Mouse (Mus musculus) intestine, embryonic 16.5 days (tissue): ENCODE data around the gene Fv1. TPM values are rescaled to one million over a fixed set of nuclear protein-coding genes. Genes with fewer than 3 reads are reported as not detected.
"Not testable (repeated sequence)": the region's sequence is repeated elsewhere in the genome, so short reads cannot be mapped to it uniquely, and the experiment has no call there.

ENCODE experiments used
- ATAC-seq: fragments of 200-750 bp; cut with Nextera tagmentation; 2 replicates; pipeline ENCODE4 v1.8.0; 2017; ENCODE audit warnings: moderate TSS enrichment, moderate library complexity
- H3K27ac ChIP-seq: fragments of 300-500 bp; sonication (generic); 2 replicates; pipeline ENCODE4 v1.5.1; 2014; ENCODE audit warnings: mild to moderate bottlenecking, low read length
- H3K27me3 ChIP-seq: fragments of 300-500 bp; sonication (generic); replicated peaks from 2 replicates; pipeline ENCODE4 v1.6.1; 2014; ENCODE audit warnings: low read length, control low read depth, mixed read lengths; ENCODE audit not compliant: control insufficient read depth, insufficient read depth
- H3K36me3 ChIP-seq: fragments of 300-500 bp; sonication (generic); 2 replicates; pipeline ENCODE4 v1.6.1; 2014; ENCODE audit warnings: low read length, control low read depth; ENCODE audit not compliant: control insufficient read depth, insufficient read depth
- H3K4me1 ChIP-seq: fragments of 300-500 bp; sonication (generic); 2 replicates; pipeline ENCODE4 v1.6.1; 2014; ENCODE audit warnings: low read length, control low read depth, mixed read lengths; ENCODE audit not compliant: control insufficient read depth, insufficient read depth
- H3K4me2 ChIP-seq: fragments of 300-500 bp; sonication (generic); 2 replicates; pipeline ENCODE4 v1.6.1; 2014; ENCODE audit warnings: low read depth, low read length, control low read depth
- H3K4me3 ChIP-seq: fragments of 300-500 bp; sonication (generic); 2 replicates; pipeline ENCODE4 v1.5.1; 2014; ENCODE audit warnings: mild to moderate bottlenecking, low read length
- H3K9ac ChIP-seq: fragments of 300-500 bp; sonication (generic); 2 replicates; pipeline ENCODE4 v1.6.1; 2014; ENCODE audit warnings: low read depth, low read length
- H3K9me3 ChIP-seq: fragments of 300-500 bp; sonication (generic); 2 replicates; pipeline ENCODE4 v1.6.1; 2016; ENCODE audit warnings: low read length, control low read depth; ENCODE audit not compliant: control insufficient read depth
- WGBS: fragments of 180-500 bp; shearing (Covaris S2); extraction: QIAGEN DNeasy Blood & Tissue Kit; methylation state at CpG from one replicate; pipeline ENCODE4 v1.1.7; 2014; 5-methylcytosine and 5-hydroxymethylcytosine counted together
- polyA plus RNA-seq: library from polyadenylated mRNA; unstranded; fragments of >200 nt; fragmentation: Nextera tagmentation; extraction: Ambion mirVana; gene quantifications from 2 replicates; pipeline ENCODE4 v1.2.1, GENCODE M21; 2015

Gene Fv1
- polyA plus RNA-seq, 1 experiment from 2014 or later, result 7.4 TPM

GRCm38 (mm10) chr4:147862051-147862450 is 6.7 kb upstream of the Fv1 start:
- Histone ChIP-seq H3K4me3 (no peak overlapping the region), H3K36me3 (peaks cover 25% of the 10 kb centered on the region), H3K4me1 (no peaks in the 10 kb centered on the region), H3K9ac (no peak overlapping the region), H3K4me2 (no peak overlapping the region), H3K27ac (no peak overlapping the region), H3K9me3 (no peaks in the 10 kb centered on the region), H3K27me3 (no peaks in the 10 kb centered on the region)
- ATAC-seq, result no peak
- WGBS, result 86% methylated on average over 3 of the region's 3 CpGs

GRCm38 (mm10) chr4:147865651-147866050 is 3.1 kb upstream of the Fv1 start:
- Histone ChIP-seq H3K27me3 (no peaks in the 10 kb centered on the region), H3K36me3 (peaks cover 28% of the 10 kb centered on the region), H3K9ac (no peak overlapping the region), H3K4me3 (no peak overlapping the region), H3K9me3 (no peaks in the 10 kb centered on the region), H3K4me2 (no peak overlapping the region), H3K4me1 (peaks cover 15% of the 10 kb centered on the region), H3K27ac (no peak overlapping the region)
- ATAC-seq, result no peak
- WGBS, result 95% methylated on average over 6 of the region's 6 CpGs

- 95% methylated on average over 9 of the region's 9 CpGs for WGBS
- H3K36me3 ChIP-seq, result peaks cover 30% of the 10 kb centered on the region
- no peak for ATAC-seq
Measured at GRCm38 (mm10) chr4:147866056-147866455, 2.7 kb upstream of the Fv1 start.

GRCm38 (mm10) chr4:147866793-147867192 is 2.0 kb upstream of the Fv1 start:
- Histone ChIP-seq H3K4me1 (peaks cover 15% of the 10 kb centered on the region), H3K36me3 (peaks cover 27% of the 10 kb centered on the region)
- not testable (repeated sequence) for H3K4me3 ChIP-seq, H3K27ac ChIP-seq, H3K9ac ChIP-seq, H3K27me3 ChIP-seq, H3K9me3 ChIP-seq, ATAC-seq, H3K4me2 ChIP-seq
- WGBS, result 37% methylated on average over 3 of the region's 3 CpGs

More at GRCm38 (mm10) chr4:147866056-147866455, 2.7 kb upstream of the Fv1 start:
- no peaks in the 10 kb centered on the region for H3K27me3 ChIP-seq
- H3K9me3 ChIP-seq, result no peaks in the 10 kb centered on the region
- H3K4me1 ChIP-seq, result peaks cover 15% of the 10 kb centered on the region
- H3K4me3 ChIP-seq, result no peak overlapping the region
- no peak overlapping the region for H3K4me2 ChIP-seq
- no peak overlapping the region for H3K27ac ChIP-seq
- H3K9ac ChIP-seq, result no peak overlapping the region

GRCm38 (mm10) chr4:147867563-147868449 is 973 bp upstream of the Fv1 start:
- no peaks in the 10 kb centered on the region for H3K27me3 ChIP-seq

DNA sequence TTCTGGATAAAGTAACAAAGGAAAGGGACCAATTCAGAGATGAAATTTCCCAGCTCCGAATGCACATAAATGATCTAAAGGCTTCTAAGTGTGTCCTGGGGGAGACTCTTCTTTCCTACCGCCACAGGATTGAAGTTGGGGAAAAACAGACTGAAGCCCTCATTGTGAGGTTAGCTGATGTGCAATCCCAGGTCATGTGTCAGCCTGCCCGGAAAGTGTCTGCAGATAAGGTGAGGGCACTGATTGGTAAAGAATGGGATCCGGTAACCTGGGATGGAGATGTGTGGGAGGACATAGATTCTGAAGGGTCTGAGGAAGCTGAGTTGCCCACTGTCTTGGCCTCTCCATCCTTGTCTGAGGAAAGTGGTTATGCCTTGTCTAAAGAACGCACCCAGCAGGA is 459 bp downstream of the Fv1 start:
- Histone ChIP-seq H3K27me3 (no peaks in the 10 kb centered on the region), H3K4me1 (peaks cover 15% of the 10 kb centered on the region), H3K27ac (peak overlapping the region; percentile 69), H3K4me2 (peak overlapping the region; percentile 78), H3K4me3 (peak overlapping the region; percentile 90), H3K9ac (peak overlapping the region; percentile 70), H3K9me3 (no peaks in the 10 kb centered on the region), H3K36me3 (peaks cover 32% of the 10 kb centered on the region)
- no peak for ATAC-seq
- 14% methylated on average over 5 of the region's 5 CpGs for WGBS

More at GRCm38 (mm10) chr4:147867563-147868449, 973 bp upstream of the Fv1 start:
- peak overlapping the region; percentile 91 for H3K9ac ChIP-seq
- 3% methylated on average over 22 of the region's 22 CpGs for WGBS
- peaks cover 15% of the 10 kb centered on the region for H3K4me1 ChIP-seq
- ATAC-seq, result peak; percentile 29
- H3K36me3 ChIP-seq, result peaks cover 24% of the 10 kb centered on the region; the same call in 1 of the 2 replicates
- H3K9me3 ChIP-seq, result no peaks in the 10 kb centered on the region
- H3K4me2 ChIP-seq, result peak overlapping the region; percentile 67
- H3K4me3 ChIP-seq, result peak overlapping the region; percentile 90
- peak overlapping the region; percentile 83 for H3K27ac ChIP-seq

DNA sequence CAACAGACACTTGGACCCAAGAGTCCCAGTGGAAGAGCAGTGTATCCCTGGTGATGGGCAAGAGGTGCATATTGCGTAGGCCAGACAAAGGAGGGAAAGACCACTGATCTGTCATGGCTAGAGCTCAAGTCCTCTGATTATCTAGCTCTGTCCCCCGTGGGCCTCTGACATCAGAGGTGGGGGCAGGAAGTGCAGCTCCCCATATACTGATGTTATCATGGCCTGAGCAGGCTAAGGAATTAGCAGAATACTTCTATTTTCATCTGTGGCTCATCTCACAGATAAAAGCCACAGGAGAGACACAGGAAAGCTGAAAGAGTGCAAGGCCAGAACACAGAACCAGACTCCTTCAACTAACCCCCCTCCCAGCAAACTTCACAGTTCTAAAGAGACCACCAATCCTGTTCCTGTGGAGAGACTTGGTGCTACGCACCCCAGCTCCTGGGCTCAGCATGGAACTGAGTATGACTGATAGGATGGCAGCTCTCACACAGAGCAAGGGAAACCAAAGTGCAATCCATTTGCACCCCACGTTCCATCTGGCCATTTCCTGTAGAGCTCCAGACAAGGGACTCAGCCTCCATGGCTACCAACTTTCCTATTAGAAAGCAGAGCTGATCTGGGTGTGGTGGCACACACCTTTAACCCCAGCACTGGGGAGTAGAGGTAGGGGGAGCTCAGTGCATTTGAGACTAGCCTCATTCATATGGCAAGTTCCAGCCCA is 7.2 kb downstream of the Fv1 start:
- H3K36me3 ChIP-seq, result peaks cover 44% of the 10 kb centered on the region
- H3K9me3 ChIP-seq, result no peaks in the 10 kb centered on the region
- 83% methylated on average over 4 of the region's 4 CpGs for WGBS

GRCm38 (mm10) chr4:147878537-147878936 is 9.8 kb downstream of the Fv1 start:
- Histone ChIP-seq H3K27ac (no peak overlapping the region), H3K9me3 (no peaks in the 10 kb centered on the region), H3K27me3 (no peaks in the 10 kb centered on the region), H3K4me2 (no peak overlapping the region), H3K4me1 (no peaks in the 10 kb centered on the region), H3K4me3 (no peak overlapping the region), H3K9ac (no peak overlapping the region), H3K36me3 (peaks cover 47% of the 10 kb centered on the region)
- no peak for ATAC-seq
- WGBS, result 97% methylated on average over 9 of the region's 9 CpGs

More for the DNA sequence above, 7.2 kb downstream of the Fv1 start:
- Histone ChIP-seq H3K27me3 (no peaks in the 10 kb centered on the region), H3K4me3 (no peak overlapping the region), H3K4me1 (no peaks in the 10 kb centered on the region), H3K27ac (no peak overlapping the region), H3K4me2 (no peak overlapping the region), H3K9ac (no peak overlapping the region)
- no peak for ATAC-seq

GRCm38 (mm10) chr4:147879456-147879855 is 10.7 kb downstream of the Fv1 start:
- Histone ChIP-seq H3K27ac (no peak overlapping the region), H3K9me3 (no peaks in the 10 kb centered on the region), H3K36me3 (peaks cover 44% of the 10 kb centered on the region), H3K4me2 (no peak overlapping the region), H3K4me1 (no peaks in the 10 kb centered on the region), H3K9ac (no peak overlapping the region), H3K4me3 (no peak overlapping the region), H3K27me3 (no peaks in the 10 kb centered on the region)
- peak; percentile 12; the same call in 1 of the 2 replicates for ATAC-seq
- WGBS, result 77% methylated on average over 2 of the region's 2 CpGs
